Mouse (Mus musculus) MN1 (cell line): ENCODE measurements at regions not wholly inside any gene's neighbourhood (a gene's known extent, or its start where the extent isn't known, plus 50 kb on each side); places are given as distances from the start of the nearest gene placed in this dataset.
A peak's percentile ranks its signal among the peaks of the same experiment; 100 is the strongest.
"Not testable (repeated sequence)": the region's sequence is repeated elsewhere in the genome, so short reads cannot be mapped to it uniquely, and the experiment has no call there.

ENCODE experiments used
- DNase-seq: peaks from one replicate; pipeline ENCODE4 v3.0.0-alpha.2; 2016; ENCODE audit warnings: low spot score

DNA sequence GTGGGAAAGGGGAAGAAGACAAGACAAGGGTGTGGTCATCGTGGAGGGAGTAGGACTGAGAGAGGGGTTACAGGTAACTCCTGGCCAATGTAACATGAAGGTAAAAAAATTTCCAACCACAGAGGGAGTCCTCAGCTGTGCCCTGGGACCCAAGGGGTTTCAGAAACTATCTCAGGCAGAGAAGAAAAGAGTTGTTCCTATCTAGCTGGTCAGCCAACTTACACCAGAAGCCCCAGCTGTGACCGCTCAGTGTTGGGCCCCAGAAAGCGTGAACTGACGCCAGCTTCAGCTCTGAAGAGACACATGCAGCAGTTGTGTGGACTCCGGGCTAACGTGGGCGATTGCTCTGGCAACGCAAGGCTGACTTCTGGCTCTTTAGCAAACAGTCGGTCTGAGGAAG is 52.2 kb downstream of the Rhob start:
- no peak for DNase-seq

DNA sequence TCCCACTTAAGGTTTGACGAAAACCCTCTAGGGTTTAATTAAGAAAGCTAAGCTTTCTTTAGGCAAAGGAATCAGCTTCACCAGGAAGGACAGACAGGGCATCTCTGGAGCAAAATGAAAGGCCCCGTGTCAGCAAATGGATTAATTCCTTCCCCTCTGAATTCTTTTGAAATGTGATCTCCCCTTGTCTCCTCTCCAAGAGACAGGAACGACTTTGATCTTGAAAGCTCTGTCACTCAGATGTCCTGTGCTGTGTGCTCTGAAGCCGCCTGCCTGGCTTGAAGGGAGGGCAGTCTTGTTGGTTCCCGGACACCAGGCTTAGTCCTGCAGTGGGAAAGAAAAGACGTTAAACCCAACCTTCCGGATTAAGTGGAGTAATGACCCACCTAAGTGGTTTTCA is 52.8 kb downstream of the Rhob start:
- DNase-seq = no peak

DNA sequence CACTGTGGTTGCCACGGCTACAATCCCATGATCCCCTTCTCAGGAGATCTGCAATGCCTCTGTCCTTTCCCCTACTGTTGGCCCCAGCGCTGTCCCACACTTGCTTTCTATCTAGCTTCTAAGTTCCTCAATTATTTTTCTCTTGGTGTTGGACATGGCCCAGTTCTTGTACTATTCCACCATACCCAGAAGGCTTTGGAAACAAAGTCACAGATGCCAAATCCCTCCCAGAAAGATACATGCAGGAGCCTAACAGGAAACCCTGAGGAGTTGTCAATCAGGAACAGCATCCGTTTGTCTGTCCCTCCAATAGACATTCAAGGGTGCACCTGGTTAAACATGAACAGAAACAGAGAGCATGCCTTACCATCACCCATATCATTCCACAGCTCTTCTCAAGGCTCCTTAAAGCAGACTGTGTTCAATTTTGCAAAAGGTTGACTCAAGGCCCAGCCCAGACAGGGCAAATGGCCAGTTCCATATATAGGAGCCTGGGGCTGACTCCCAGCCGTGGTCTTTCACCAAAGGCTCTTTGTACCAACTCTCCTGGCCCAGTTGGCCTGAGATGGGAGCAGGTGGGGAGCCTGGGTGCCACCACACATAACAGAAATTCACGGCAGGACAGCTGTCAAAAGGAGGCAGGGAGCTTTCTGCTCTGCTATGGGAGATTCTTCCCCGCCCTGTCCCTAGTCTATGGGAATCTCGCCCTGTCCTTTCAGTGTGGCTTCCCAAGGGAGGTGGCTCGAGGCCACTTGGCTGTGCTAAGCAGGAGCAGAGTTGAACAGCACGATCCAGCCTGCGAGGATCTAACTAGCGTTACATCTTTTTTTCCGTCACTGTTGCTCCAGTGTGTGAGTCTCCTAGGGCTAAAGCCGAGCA is 54.6 kb downstream of the Rhob start:
- no peak for DNase-seq

GRCm38 (mm10) chr12:8443917-8444453 is 55.8 kb downstream of the Rhob start:
- no peak for DNase-seq

- DNase-seq = no peak
These were observed 56.6 kb downstream of the Rhob start for GRCm38 (mm10) chr12:8443253-8443661.

- DNase-seq = no peak
These were observed 58.5 kb downstream of the Rhob start for GRCm38 (mm10) chr12:8441275-8441674.

GRCm38 (mm10) chr12:8440373-8440772 is 59.4 kb downstream of the Rhob start:
- DNase-seq = no peak

- DNase-seq = no peak
These were observed 59.9 kb downstream of the Rhob start for GRCm38 (mm10) chr12:8439957-8440356.

GRCm38 (mm10) chr12:8439486-8439885 is 60.3 kb downstream of the Rhob start:
- DNase-seq = no peak

DNA sequence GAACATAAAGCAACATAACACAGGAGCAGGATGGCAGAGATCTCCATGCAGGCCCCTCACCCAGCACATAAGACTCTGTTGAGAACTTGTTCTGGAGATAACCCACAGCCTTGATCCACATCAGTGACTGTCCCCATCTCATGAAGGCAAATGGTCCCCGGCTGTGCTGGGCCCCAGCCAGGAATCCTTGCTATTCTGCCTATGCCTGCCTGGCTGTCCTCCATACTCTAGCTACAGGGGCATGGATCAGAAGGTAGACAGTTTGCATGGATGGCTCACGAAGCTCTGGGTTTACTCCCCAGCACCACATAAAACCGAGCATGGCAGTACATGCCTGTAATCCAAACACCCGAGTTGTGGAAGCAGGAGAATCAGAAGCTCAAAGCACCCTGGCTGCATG is 61.2 kb downstream of the Rhob start:
- no peak for DNase-seq

GRCm38 (mm10) chr12:8436976-8437580 is 62.7 kb downstream of the Rhob start:
- DNase-seq = no peak

GRCm38 (mm10) chr12:8436553-8436952 is 63.3 kb downstream of the Rhob start:
- DNase-seq = no peak

DNA sequence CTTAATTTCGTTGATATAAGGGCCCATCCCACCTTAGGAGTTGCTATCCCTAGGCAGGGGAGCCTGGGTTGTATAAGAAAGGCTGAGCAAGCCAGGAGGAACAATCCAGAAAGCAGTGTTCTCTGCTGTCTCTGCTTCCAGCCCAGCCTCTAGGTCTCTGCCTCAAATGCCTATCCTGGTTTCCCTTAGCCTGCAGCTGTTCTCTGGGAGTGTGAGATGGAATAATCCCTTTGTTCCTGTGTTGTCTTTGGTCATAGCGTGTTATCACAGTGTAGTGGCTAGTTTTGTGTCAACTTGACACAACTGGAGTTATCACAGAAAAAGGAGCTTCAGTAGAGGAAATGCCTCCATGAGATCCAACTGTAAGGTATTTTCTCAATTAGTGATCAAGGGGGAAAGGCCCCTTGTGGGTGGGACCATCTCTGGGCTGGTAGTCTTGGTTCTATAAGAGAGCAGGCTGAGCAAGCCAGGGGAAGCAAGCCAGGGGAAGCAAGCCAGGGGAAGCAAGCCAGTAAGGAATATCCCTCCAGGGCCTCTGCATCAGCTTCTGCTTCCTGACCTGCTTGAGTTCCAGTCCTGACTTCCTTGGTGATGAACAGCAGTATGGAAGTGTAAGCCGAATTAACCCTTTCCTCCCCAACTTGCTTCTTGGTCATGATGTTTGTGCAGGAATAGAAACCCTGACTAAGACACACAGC is 64.0 kb downstream of the Rhob start:
- DNase-seq = not testable (repeated sequence)

DNA sequence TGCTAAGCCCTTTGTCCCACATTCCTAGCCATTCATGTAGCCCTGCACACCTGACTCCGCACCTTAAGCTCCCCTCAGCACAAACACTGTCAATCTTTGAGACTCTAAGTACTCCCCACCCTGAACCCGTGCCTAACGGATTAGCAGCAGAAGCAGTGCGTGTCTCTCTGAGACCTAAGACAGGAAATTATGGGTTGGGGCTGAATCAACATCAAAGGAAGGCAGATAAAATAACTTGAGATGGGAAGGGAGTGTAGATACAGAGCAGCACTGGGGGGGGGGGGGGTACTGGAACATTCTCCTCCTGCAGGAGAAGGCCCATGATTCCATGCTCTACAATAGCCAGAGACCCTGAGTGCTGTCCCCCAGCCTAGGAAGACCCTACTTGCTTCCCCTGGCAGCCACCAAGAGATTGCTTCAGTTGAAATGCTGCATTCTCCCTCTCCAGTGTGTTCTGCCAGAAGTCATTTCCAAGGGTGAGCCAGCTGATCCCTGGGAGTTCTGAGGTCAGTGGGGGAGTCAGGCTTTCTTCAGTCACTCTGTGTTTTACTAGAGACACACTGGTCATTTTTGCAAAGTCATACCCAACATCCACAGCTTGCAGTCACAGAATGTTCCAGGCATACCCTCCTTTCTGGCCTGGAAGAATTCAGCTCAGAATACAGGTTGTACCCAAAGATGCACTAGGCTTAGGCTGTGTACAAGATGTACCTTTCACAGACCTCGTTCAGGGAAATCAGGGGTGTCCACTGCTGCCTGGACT is 71.4 kb downstream of the Rhob start:
- no peak for DNase-seq

- no peak for DNase-seq
These were observed 75.3 kb downstream of the Rhob start for GRCm38 (mm10) chr12:8424515-8424914.

- no peak for DNase-seq
These were observed 77.1 kb downstream of the Rhob start for GRCm38 (mm10) chr12:8422676-8423075.

DNA sequence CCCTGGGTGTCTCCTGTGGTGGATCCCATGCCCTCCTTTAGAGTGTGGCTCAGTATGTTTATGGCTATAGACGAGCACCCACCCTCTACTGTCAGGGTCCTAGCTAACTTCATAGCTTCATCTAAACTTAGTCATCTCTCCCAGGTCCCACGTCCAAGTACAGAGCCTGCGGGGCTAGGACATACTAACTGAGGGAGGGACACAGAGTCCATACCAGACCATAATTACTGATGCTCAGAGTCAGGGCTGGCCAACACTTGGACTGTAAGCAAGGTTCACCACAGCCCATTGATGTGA is 78.6 kb downstream of the Rhob start:
- no peak for DNase-seq

GRCm38 (mm10) chr12:8420511-8421270 is 79.1 kb downstream of the Rhob start:
- DNase-seq = peak; percentile 78

DNA sequence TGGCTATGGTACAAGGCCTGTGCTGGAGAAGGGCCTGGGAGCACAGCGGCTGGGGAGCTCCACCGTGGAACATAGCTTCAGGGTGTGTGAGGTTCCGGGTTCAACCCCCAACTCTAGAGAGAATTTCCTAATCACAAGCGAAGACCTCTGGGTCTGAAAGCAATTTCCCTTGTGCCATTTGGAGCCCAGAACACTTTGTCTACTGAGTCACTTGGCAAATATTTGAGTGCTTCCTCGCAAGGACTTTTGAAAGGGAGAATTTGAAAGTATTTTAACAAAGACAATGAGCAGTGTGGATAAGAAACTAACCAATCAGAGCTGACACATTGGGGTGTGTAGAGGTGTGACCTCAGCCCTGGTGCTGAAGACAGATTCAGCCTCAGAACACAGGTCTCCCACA is 80.9 kb downstream of the Rhob start:
- DNase-seq = peak; percentile 33

GRCm38 (mm10) chr12:8417127-8417790 is 82.5 kb downstream of the Rhob start:
- DNase-seq = peak; percentile 14

GRCm38 (mm10) chr12:8412125-8412524 is 87.7 kb downstream of the Rhob start:
- DNase-seq = no peak
